Mouse (Mus musculus) midbrain, postnatal 0 days (tissue): ENCODE measurements around the gene Flt1. TPM values are rescaled to one million over a fixed set of nuclear protein-coding genes. Genes with fewer than 3 reads are reported as not detected.

ENCODE experiments used
- ATAC-seq: fragments of 200-750 bp; cut with Nextera tagmentation; 2 replicates; pipeline ENCODE4 v1.8.0; 2017; ENCODE audit warnings: moderate number of reproducible peaks, mild to moderate bottlenecking, moderate TSS enrichment, moderate library complexity; ENCODE audit not compliant: low FRiP score
- DNase-seq: peaks from one replicate; pipeline ENCODE4 v3.0.0-alpha.2; 2015; ENCODE audit warnings: low spot score
- H3K27ac ChIP-seq: fragments of 300-500 bp; sonication (generic); 2 replicates; pipeline ENCODE4 v1.5.1; 2014; ENCODE audit warnings: low read depth, mild to moderate bottlenecking, low read length, mixed read lengths
- H3K27me3 ChIP-seq: fragments of 300-500 bp; sonication (generic); 2 replicates; pipeline ENCODE4 v1.6.1; 2014; ENCODE audit warnings: low read length, control low read depth, mixed read lengths; ENCODE audit not compliant: insufficient read depth
- H3K36me3 ChIP-seq: fragments of 300-500 bp; sonication (generic); 2 replicates; pipeline ENCODE4 v1.6.1; 2014; ENCODE audit warnings: low read length, control low read depth, mixed read lengths; ENCODE audit not compliant: insufficient read depth
- H3K4me1 ChIP-seq: fragments of 300-500 bp; sonication (generic); 2 replicates; pipeline ENCODE4 v1.6.1; 2014; ENCODE audit warnings: mild to moderate bottlenecking, control low read depth, antibody characterized with exemption, low read length, mixed read lengths; ENCODE audit not compliant: insufficient read depth
- H3K4me2 ChIP-seq: fragments of 300-500 bp; sonication (generic); 2 replicates; pipeline ENCODE4 v1.6.1; 2014; ENCODE audit warnings: low read depth, mild to moderate bottlenecking, low read length, mixed read lengths; ENCODE audit not compliant: poor library complexity, severe bottlenecking
- H3K4me3 ChIP-seq: fragments of 300-500 bp; sonication (generic); 2 replicates; pipeline ENCODE4 v1.5.1; 2014; ENCODE audit warnings: low read depth, mild to moderate bottlenecking, low read length, moderate library complexity
- H3K9ac ChIP-seq: fragments of 300-500 bp; sonication (generic); replicated peaks from 2 replicates; pipeline ENCODE4 v1.6.1; 2014; ENCODE audit warnings: mild to moderate bottlenecking, low read length, moderate library complexity, mixed read lengths; ENCODE audit not compliant: poor library complexity, severe bottlenecking
- H3K9me3 ChIP-seq: fragments of 300-500 bp; sonication (generic); 2 replicates; pipeline ENCODE4 v1.6.1; 2016; ENCODE audit warnings: low read length, control low read depth
- CTCF ChIP-seq: IDR thresholded peaks from 2 replicates; pipeline ENCODE4 v1.5.1; 2016; ENCODE audit warnings: antibody characterized with exemption, mild to moderate bottlenecking
- WGBS: fragments of 180-500 bp; shearing (Covaris S2); extraction: QIAGEN DNeasy Blood & Tissue Kit; methylation state at CpG from one replicate; pipeline ENCODE4 v1.1.7; 2014; 5-methylcytosine and 5-hydroxymethylcytosine counted together
- polyA plus RNA-seq: library from polyadenylated mRNA; unstranded; fragments of >200 nt; fragmentation: Nextera tagmentation; extraction: Ambion mirVana; gene quantifications from 2 replicates; pipeline ENCODE4 v1.2.1, GENCODE M21; 2015
- total RNA-seq: library from RNA; depleted of rRNA; stranded (reverse); fragments of >200 nt; gene quantifications from 2 replicates; pipeline ENCODE4 v1.2.3, GENCODE M21; 2014

Gene Flt1
- total and polyA plus RNA-seq, 2 experiments from 2014 or later, result 9.0 to 15.2 TPM

DNA sequence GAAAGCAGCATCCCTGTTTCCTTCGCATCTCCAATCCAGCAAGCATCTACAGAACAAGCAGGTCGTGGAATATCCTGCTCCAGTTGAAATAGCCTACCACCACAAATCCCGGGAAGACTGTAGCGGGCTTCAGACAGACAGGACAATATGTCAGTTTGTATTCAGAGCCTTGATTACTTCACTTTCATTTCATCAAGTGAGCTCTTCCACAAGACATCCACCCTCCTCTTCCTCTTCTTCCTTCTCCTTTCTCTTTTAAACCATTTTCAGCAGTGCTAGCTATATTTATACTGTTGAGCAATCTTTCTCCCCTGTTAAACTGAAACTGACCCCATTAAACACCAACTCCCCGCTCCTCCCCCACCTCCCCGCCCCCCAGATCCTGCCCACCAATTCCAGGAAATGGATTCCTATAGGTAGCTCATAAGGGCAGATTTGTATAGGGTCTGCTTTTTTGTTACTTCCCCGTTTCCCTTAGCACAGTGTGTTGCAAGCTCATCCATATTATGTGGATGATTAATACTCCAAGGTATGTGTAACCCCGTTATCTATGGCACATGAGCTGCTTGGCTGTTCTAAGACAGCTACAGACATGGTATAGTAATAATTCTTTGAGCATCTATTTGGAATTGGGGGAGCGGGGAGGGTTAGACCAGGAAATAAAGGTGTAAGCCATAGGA, 33.0 kb upstream of the Flt1 start:
- Histone ChIP-seq H3K4me1 (no peaks in the 10 kb centered on the region), H3K9me3 (no peaks in the 10 kb centered on the region), H3K9ac (no peak overlapping the region), H3K27ac (no peak overlapping the region), H3K36me3 (no peaks in the 10 kb centered on the region), H3K27me3 (no peaks in the 10 kb centered on the region), H3K4me3 (no peak overlapping the region), H3K4me2 (no peak overlapping the region)
- DNase-seq (no peak), ATAC-seq (no peak)
- TF ChIP-seq CTCF, result no peak
- WGBS, result 81% methylated on average over 9 of the region's 9 CpGs

DNA sequence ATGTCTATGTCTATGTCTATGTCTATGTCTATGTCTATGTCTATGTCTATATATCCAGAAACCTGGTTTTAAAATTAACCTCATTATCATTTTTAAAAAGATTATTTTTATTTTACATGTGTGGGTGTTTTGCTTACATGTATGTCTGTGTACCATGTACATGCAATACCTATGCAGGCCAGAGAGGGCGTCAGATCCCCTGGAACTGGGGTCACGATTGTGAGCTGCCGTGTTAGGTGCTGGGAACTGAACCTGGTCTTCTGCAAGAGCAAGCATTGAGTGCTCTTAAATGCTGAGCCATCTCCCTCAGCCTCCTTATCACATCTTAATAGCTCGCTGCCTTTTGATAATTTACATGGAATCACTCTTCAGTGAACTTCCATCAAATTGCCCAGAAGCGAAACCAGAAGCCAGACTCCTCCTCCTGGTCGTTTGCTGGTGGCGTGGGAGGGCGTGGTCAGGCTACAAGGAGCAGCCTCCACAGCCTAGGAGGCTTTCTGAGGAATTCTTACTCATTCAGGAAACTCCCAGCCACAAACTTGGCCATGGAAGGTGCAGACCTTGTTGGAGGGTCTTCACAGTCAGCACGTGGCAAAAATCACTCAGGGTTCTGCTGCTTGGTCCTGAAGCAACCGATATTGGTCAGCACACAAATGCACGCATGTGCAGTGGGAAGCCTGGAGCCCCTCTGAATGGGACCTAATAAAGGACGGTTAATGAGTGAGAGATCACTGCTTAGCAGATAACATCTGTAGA, 32.2 kb upstream of the Flt1 start:
- H3K27ac ChIP-seq, result no peak overlapping the region
- DNase-seq, result no peak
- no peak overlapping the region for H3K4me2 ChIP-seq
- peak; percentile 11; the same call in 1 of the 2 replicates for TF ChIP-seq CTCF
- H3K4me3 ChIP-seq, result no peak overlapping the region
- H3K9ac ChIP-seq, result no peak overlapping the region
- ATAC-seq, result no peak
- H3K27me3 ChIP-seq, result peaks cover 1% of the 10 kb centered on the region; the same call in 1 of the 2 replicates
- no peaks in the 10 kb centered on the region for H3K4me1 ChIP-seq
- H3K9me3 ChIP-seq, result no peaks in the 10 kb centered on the region
- no peaks in the 10 kb centered on the region for H3K36me3 ChIP-seq
- 70% methylated on average over 12 of the region's 12 CpGs for WGBS

GRCm38 (mm10) chr5:147752914-147753341, 27.1 kb upstream of the Flt1 start:
- H3K4me2 ChIP-seq, result peak overlapping the region; percentile 29; the same call in 1 of the 2 replicates
- H3K4me1 ChIP-seq, result peaks cover 4% of the 10 kb centered on the region
- no peak for DNase-seq
- TF ChIP-seq CTCF, result no peak
- peaks cover 20% of the 10 kb centered on the region for H3K27me3 ChIP-seq
- H3K27ac ChIP-seq, result no peak overlapping the region
- no peak for ATAC-seq
- WGBS, result 3% methylated on average over 25 of the region's 25 CpGs
- no peak overlapping the region for H3K9ac ChIP-seq
- peak overlapping the region; percentile 2; the same call in 1 of the 2 replicates for H3K4me3 ChIP-seq
- no peaks in the 10 kb centered on the region for H3K9me3 ChIP-seq
- no peaks in the 10 kb centered on the region for H3K36me3 ChIP-seq

- Histone ChIP-seq H3K9me3 (no peaks in the 10 kb centered on the region), H3K4me3 (peak overlapping the region; percentile 32), H3K27ac (no peak overlapping the region), H3K27me3 (peaks cover 20% of the 10 kb centered on the region), H3K4me2 (peak overlapping the region; percentile 64), H3K9ac (0 out of 2 replicates have a peak overlapping the region, but pooled peaks have one; percentile 29), H3K36me3 (no peaks in the 10 kb centered on the region), H3K4me1 (peaks cover 4% of the 10 kb centered on the region)
- WGBS, result under 1% methylated on average over 28 of the region's 28 CpGs
- no peak for ATAC-seq
- no peak for TF ChIP-seq CTCF
- DNase-seq, result no peak
Observed at GRCm38 (mm10) chr5:147751673-147752130, 25.9 kb upstream of the Flt1 start.

DNA sequence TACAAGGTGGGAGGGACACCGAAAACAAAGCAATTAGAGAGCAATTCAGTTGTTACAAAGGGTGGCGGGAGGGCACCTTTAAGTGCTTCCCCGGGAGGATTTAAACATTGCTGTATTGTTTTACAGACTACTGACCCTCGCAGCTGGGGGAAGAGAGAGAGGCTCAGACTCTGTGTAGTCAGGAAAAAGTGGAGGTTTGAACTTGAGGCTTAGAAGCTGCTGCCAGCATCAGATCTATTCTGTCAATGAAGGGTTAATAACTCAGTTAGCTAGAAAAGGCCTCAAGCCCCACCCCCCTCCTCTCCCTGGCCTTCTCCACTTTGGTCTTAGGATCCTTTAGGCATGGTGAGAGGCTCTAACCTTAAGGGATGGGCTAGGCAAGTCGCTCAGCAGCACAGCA, 24.2 kb upstream of the Flt1 start:
- DNase-seq (no peak), ATAC-seq (no peak)
- Histone ChIP-seq H3K4me2 (no peak overlapping the region), H3K4me1 (peaks cover 4% of the 10 kb centered on the region), H3K27me3 (peaks cover 20% of the 10 kb centered on the region), H3K36me3 (no peaks in the 10 kb centered on the region), H3K9me3 (no peaks in the 10 kb centered on the region), H3K9ac (no peak overlapping the region), H3K27ac (no peak overlapping the region), H3K4me3 (no peak overlapping the region)
- no peak for TF ChIP-seq CTCF
- WGBS, result 9% methylated on average over 5 of the region's 5 CpGs

GRCm38 (mm10) chr5:147748081-147748581, 22.3 kb upstream of the Flt1 start:
- Histone ChIP-seq H3K4me2 (peak overlapping the region; percentile 31), H3K9ac (no peak overlapping the region), H3K36me3 (no peaks in the 10 kb centered on the region), H3K4me3 (no peak overlapping the region), H3K27me3 (peaks cover 20% of the 10 kb centered on the region), H3K27ac (no peak overlapping the region), H3K4me1 (peaks cover 4% of the 10 kb centered on the region), H3K9me3 (no peaks in the 10 kb centered on the region)
- 6% methylated on average over 15 of the region's 15 CpGs for WGBS
- DNase-seq (peak; percentile 29), ATAC-seq (no peak)
- TF ChIP-seq CTCF, result no peak
